Mouse (Mus musculus): ENCODE data around the gene Angptl7. TPM values are rescaled to one million over a fixed set of nuclear protein-coding genes. Genes with fewer than 3 reads are reported as not detected.

Angptl7 gene
- polyA plus RNA-seq, 1 experiment from 2014 or later, result 0.32 TPM

- Histone ChIP-seq H3K4me1 (replicated peaks; ENCODE audit: control insufficient read depth, insufficient read depth, low read length) (peaks cover 16% of the 10 kb centered on the region), H3K4me3 (replicated peaks; ENCODE audit: low read length) (no peak overlapping the region), H3K9ac (replicated peaks; ENCODE audit: low read depth, low read length) (no peak overlapping the region), H3K4me2 (ENCODE audit: low read length) (no peak overlapping the region), H3K36me3 (ENCODE audit: control insufficient read depth, insufficient read depth) (peaks cover 11% of the 10 kb centered on the region), H3K27me3 (replicated peaks; ENCODE audit: control insufficient read depth, insufficient read depth, low read length) (no peaks in the 10 kb centered on the region), H3K27ac (ENCODE audit: low read length) (no peak overlapping the region), H3K9me3 (ENCODE audit: control insufficient read depth, low read length) (no peaks in the 10 kb centered on the region)
- no peak for ATAC-seq
- 77% methylated on average over 5 of the region's 5 CpGs for WGBS
Observed at GRCm38 (mm10) chr4:148507585-148507984, 7.3 kb upstream of the Angptl7 start.

DNA sequence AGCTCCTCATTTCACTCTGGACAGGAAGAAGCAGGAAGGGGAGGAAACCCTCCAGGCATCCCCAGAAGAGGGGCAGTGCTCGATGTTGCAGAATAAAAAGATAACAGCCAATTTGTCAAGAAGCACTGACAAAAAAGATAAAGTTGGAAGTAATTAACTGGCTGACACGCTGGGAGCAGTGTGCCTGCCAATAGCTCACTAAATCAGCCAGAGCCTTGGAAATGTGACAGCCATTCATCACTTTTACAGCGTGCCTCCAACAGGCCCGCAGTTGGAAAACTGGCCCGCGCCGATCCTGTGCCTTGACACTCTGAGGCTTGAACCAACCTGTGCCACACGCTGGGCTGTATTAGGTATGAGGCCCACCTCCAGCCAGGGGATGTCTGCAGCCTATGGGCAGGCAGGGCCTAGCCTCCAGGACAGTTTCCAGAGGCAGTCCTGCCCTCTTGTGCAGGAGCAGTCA lies 4.3 kb upstream of the Angptl7 start:
- H3K4me3 ChIP-seq (replicated peaks; ENCODE audit: low read length), result no peak overlapping the region
- 43% methylated on average over 8 of the region's 8 CpGs for WGBS

DNA sequence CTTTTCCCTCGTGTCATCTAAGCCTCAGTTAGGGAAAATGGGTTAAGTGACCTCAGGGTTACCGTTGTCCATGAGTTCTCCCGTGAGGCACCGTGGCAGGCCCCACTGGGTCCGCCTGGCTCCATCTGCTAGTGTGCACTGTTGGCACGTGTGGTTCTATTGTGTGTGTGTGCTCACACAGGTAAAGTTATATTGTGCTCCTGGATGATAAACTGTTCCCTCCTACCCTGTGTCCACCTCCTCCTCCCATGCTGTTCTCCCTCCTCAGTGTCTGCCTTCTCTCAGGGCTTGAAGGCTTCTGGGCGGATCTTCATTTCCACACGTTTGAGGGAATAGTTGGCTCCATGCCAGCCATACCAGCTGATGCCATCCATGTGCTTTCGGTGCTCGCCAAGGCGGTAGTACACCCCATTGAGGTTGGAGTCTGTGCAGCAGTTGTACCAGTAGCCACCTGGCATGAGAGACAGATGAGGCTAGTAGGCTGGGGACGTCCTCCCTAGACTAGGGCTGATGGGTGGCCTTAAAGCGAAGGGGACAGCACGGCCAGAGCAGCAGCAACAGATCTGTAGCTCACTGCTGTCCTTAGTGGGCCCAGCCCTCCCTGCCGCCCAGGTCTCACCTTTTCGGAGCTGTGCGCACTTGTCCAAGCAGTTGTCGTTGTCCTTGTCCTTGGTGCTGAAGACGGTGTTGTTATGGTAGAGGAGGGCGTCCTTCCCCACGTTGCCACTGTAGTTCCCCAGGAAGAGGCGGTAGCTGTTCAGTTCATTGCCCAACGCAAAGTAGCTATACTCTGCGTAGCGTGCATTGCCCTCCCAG lies 4.2 kb downstream of the Angptl7 start:
- Histone ChIP-seq H3K9me3 (ENCODE audit: control insufficient read depth, low read length) (no peaks in the 10 kb centered on the region), H3K27ac (ENCODE audit: low read length) (peak overlapping the region; percentile 79), H3K36me3 (ENCODE audit: control insufficient read depth, insufficient read depth) (peaks cover 21% of the 10 kb centered on the region), H3K27me3 (replicated peaks; ENCODE audit: control insufficient read depth, insufficient read depth, low read length) (no peaks in the 10 kb centered on the region), H3K9ac (replicated peaks; ENCODE audit: low read depth, low read length) (no peak overlapping the region), H3K4me1 (replicated peaks; ENCODE audit: control insufficient read depth, insufficient read depth, low read length) (peaks cover 21% of the 10 kb centered on the region), H3K4me3 (replicated peaks; ENCODE audit: low read length) (no peak overlapping the region), H3K4me2 (ENCODE audit: low read length) (no peak overlapping the region)
- 59% methylated on average over 25 of the region's 25 CpGs for WGBS
- ATAC-seq, result peak; percentile 86

More for the DNA sequence above, 4.3 kb upstream of the Angptl7 start:
- Histone ChIP-seq H3K27me3 (replicated peaks; ENCODE audit: control insufficient read depth, insufficient read depth, low read length) (no peaks in the 10 kb centered on the region), H3K4me1 (replicated peaks; ENCODE audit: control insufficient read depth, insufficient read depth, low read length) (peaks cover 16% of the 10 kb centered on the region), H3K9me3 (ENCODE audit: control insufficient read depth, low read length) (no peaks in the 10 kb centered on the region), H3K4me2 (ENCODE audit: low read length) (no peak overlapping the region), H3K36me3 (ENCODE audit: control insufficient read depth, insufficient read depth) (peaks cover 16% of the 10 kb centered on the region), H3K27ac (ENCODE audit: low read length) (peak overlapping the region; percentile 75), H3K9ac (replicated peaks; ENCODE audit: low read depth, low read length) (no peak overlapping the region)
- peak; percentile 91 for ATAC-seq

GRCm38 (mm10) chr4:148495160-148495559 lies 5.1 kb downstream of the Angptl7 start:
- Histone ChIP-seq H3K4me2 (ENCODE audit: low read length) (no peak overlapping the region), H3K27me3 (replicated peaks; ENCODE audit: control insufficient read depth, insufficient read depth, low read length) (no peaks in the 10 kb centered on the region), H3K4me1 (replicated peaks; ENCODE audit: control insufficient read depth, insufficient read depth, low read length) (peaks cover 25% of the 10 kb centered on the region), H3K9me3 (ENCODE audit: control insufficient read depth, low read length) (no peaks in the 10 kb centered on the region), H3K36me3 (ENCODE audit: control insufficient read depth, insufficient read depth) (peaks cover 21% of the 10 kb centered on the region), H3K27ac (ENCODE audit: low read length) (peak overlapping the region; percentile 79; the same call in 1 of the 2 replicates), H3K4me3 (replicated peaks; ENCODE audit: low read length) (no peak overlapping the region), H3K9ac (replicated peaks; ENCODE audit: low read depth, low read length) (no peak overlapping the region)
- no peak for ATAC-seq
- 93% methylated on average over 6 of the region's 6 CpGs for WGBS

- Histone ChIP-seq H3K9me3 (ENCODE audit: control insufficient read depth, low read length) (no peaks in the 10 kb centered on the region), H3K27ac (ENCODE audit: low read length) (no peak overlapping the region), H3K4me1 (replicated peaks; ENCODE audit: control insufficient read depth, insufficient read depth, low read length) (peaks cover 24% of the 10 kb centered on the region), H3K9ac (replicated peaks; ENCODE audit: low read depth, low read length) (no peak overlapping the region), H3K4me3 (replicated peaks; ENCODE audit: low read length) (no peak overlapping the region), H3K27me3 (replicated peaks; ENCODE audit: control insufficient read depth, insufficient read depth, low read length) (no peaks in the 10 kb centered on the region), H3K4me2 (ENCODE audit: low read length) (no peak overlapping the region), H3K36me3 (ENCODE audit: control insufficient read depth, insufficient read depth) (peaks cover 24% of the 10 kb centered on the region)
- no peak for ATAC-seq
- WGBS, result 60% methylated on average over 7 of the region's 7 CpGs
Observed at GRCm38 (mm10) chr4:148491448-148491847, 8.8 kb downstream of the Angptl7 start.

DNA sequence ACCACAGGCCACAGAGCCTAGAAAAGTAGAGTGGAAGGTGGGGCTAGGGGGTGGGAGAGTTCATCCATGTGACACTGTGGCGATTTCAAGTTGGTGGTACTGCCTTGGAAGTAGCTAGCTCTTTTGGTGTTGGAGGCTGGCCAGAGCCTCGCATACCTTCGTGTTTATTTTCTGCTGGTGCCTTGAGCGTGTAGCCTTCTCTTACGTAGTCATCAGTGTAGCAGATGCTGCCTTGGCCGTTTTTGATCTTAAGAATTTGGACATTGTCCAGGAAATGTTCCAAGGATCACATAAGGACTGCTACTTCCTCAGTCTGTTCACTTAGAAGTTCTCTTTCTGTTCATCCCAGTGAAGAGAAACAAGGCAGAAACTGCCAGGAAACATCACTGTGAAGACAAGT lies 9.8 kb downstream of the Angptl7 start:
- peaks cover 15% of the 10 kb centered on the region for H3K4me1 ChIP-seq (replicated peaks; ENCODE audit: control insufficient read depth, insufficient read depth, low read length)
- H3K9me3 ChIP-seq (ENCODE audit: control insufficient read depth, low read length), result no peaks in the 10 kb centered on the region
- H3K9ac ChIP-seq (replicated peaks; ENCODE audit: low read depth, low read length), result no peak overlapping the region
- peaks cover 29% of the 10 kb centered on the region for H3K36me3 ChIP-seq (ENCODE audit: control insufficient read depth, insufficient read depth)
- no peak overlapping the region for H3K4me3 ChIP-seq (replicated peaks; ENCODE audit: low read length)
- 46% methylated on average over 6 of the region's 6 CpGs for WGBS
- no peak overlapping the region for H3K4me2 ChIP-seq (ENCODE audit: low read length)
- ATAC-seq, result no peak
- H3K27ac ChIP-seq (ENCODE audit: low read length), result peak overlapping the region; percentile 51
- H3K27me3 ChIP-seq (replicated peaks; ENCODE audit: control insufficient read depth, insufficient read depth, low read length), result no peaks in the 10 kb centered on the region

DNA sequence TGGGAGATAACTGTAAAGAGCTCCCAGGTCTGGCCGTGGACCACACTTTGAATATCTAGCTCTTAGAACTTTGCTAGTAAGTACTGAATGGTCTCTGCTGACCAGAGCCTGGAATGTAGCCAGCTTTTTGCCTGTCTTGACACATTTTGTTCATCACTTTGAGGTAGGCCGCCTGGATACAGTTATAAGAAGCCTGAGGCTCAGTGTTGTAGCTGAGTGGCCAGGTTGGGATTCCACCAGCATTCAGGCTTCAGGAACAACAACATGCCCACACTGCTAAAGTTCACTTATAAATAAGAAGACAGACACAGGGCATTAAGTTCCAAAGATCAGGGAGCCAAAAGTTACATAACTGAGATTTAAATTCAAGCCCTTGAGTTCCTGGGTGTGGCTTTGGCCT lies 12.4 kb downstream of the Angptl7 start:
- H3K27ac ChIP-seq (ENCODE audit: low read length), result no peak overlapping the region
- peaks cover 12% of the 10 kb centered on the region for H3K4me1 ChIP-seq (replicated peaks; ENCODE audit: control insufficient read depth, insufficient read depth, low read length)
- WGBS, result 73% methylated on average over 2 of the region's 2 CpGs
- no peak for ATAC-seq
- H3K4me2 ChIP-seq (ENCODE audit: low read length), result no peak overlapping the region
- H3K9ac ChIP-seq (replicated peaks; ENCODE audit: low read depth, low read length), result no peak overlapping the region
- no peaks in the 10 kb centered on the region for H3K9me3 ChIP-seq (ENCODE audit: control insufficient read depth, low read length)
- H3K27me3 ChIP-seq (replicated peaks; ENCODE audit: control insufficient read depth, insufficient read depth, low read length), result no peaks in the 10 kb centered on the region
- H3K36me3 ChIP-seq (ENCODE audit: control insufficient read depth, insufficient read depth), result peaks cover 36% of the 10 kb centered on the region
- no peak overlapping the region for H3K4me3 ChIP-seq (replicated peaks; ENCODE audit: low read length)

- Histone ChIP-seq H3K27ac (ENCODE audit: low read length) (no peak overlapping the region), H3K4me2 (ENCODE audit: low read length) (no peak overlapping the region), H3K9me3 (ENCODE audit: control insufficient read depth, low read length) (no peaks in the 10 kb centered on the region), H3K9ac (replicated peaks; ENCODE audit: low read depth, low read length) (no peak overlapping the region), H3K36me3 (ENCODE audit: control insufficient read depth, insufficient read depth) (peaks cover 25% of the 10 kb centered on the region), H3K27me3 (replicated peaks; ENCODE audit: control insufficient read depth, insufficient read depth, low read length) (no peaks in the 10 kb centered on the region), H3K4me1 (replicated peaks; ENCODE audit: control insufficient read depth, insufficient read depth, low read length) (no peaks in the 10 kb centered on the region), H3K4me3 (replicated peaks; ENCODE audit: low read length) (no peak overlapping the region)
- WGBS, result 94% methylated on average over 12 of the region's 12 CpGs
- no peak for ATAC-seq
Observed at GRCm38 (mm10) chr4:148484511-148484910, 15.7 kb downstream of the Angptl7 start.

DNA sequence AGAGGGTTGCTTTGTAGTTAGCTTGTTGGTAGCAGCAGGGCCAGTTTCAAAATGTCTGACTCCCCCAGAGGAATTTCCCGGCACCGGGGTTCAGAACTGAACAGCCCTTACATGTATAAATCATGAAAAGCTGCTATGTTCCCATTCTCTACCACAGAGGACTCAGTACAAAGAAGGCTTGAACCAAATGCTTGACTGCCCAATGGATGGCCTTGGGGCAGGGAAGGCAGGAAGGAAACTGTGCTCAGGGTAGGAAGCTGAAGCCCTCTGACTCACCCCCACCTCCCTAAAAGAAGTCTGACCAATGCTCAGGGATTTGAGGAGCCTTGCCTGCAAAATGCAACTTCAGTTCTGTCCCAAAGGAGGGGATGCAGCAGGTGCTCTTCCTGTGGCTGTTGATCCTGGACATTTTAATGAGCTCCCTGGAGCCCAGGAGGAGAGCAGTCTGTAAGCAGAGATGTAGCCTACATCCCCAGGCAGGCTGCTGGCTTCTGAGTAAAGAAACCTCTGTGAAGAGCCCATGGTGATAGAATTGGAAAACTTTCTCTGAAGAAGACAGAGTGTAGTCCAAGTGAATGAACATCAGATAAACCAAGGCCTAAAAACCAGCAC lies 18.6 kb downstream of the Angptl7 start:
- Histone ChIP-seq H3K27ac (ENCODE audit: low read length) (no peak overlapping the region), H3K4me1 (replicated peaks; ENCODE audit: control insufficient read depth, insufficient read depth, low read length) (no peaks in the 10 kb centered on the region), H3K36me3 (ENCODE audit: control insufficient read depth, insufficient read depth) (peaks cover 21% of the 10 kb centered on the region), H3K9ac (replicated peaks; ENCODE audit: low read depth, low read length) (no peak overlapping the region), H3K27me3 (replicated peaks; ENCODE audit: control insufficient read depth, insufficient read depth, low read length) (no peaks in the 10 kb centered on the region), H3K9me3 (ENCODE audit: control insufficient read depth, low read length) (no peaks in the 10 kb centered on the region), H3K4me2 (ENCODE audit: low read length) (no peak overlapping the region), H3K4me3 (replicated peaks; ENCODE audit: low read length) (no peak overlapping the region)
- no peak for ATAC-seq
- 89% methylated on average over 2 of the region's 2 CpGs for WGBS

Data from forebrain, embryonic 16.5 days (tissue).